Mouse (Mus musculus) cortical plate, adult 2 months (tissue): ENCODE measurements around the gene Mak.

Experiments
- CTCF ChIP-seq: fragments of 200-500 bp; IDR thresholded peaks from 2 replicates; pipeline ENCODE4 v1.5.1; 2011; ENCODE audit warnings: mild to moderate bottlenecking, control low read depth, low read length; ENCODE audit not compliant: insufficient read depth; ENCODE audit errors: extremely low read depth
- POLR2A ChIP-seq: fragments of 200-500 bp; IDR thresholded peaks from 2 replicates; pipeline ENCODE4 v1.6.1; 2011; ENCODE audit warnings: mild to moderate bottlenecking, low read length, control low read depth; ENCODE audit not compliant: insufficient read depth; ENCODE audit errors: extremely low read depth

- no peak for TF ChIP-seq POLR2A
- TF ChIP-seq CTCF = no peak
Observed at GRCm38 (mm10) chr13:41045901-41046300, 33.6 kb downstream of the Mak start.
